Mouse (Mus musculus): ENCODE measurements around the gene Helb.
A peak's percentile ranks its signal among the peaks of the same experiment; 100 is the strongest.

Gene Helb

DNA sequence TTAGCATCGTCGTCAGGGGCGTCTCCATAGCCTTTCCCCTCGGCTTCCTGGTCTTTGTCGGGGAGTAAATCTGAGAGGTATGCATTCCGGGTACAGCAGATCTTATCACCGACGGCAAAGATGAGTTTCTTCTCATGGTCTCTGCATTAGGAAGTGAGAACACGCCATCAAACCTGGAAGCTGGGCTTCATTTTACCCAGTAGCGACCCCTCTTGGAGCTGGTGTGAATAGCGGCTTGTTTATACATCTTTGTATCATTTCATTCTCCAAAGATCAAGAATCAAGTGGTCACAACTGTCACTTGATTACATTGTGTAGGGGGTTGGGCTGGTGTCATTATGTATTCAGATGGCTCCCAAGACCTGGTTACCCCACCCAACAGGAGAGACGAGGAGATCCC, 20.2 kb downstream of the Helb start:
- DNase-seq (ENCODE audit: low read depth): no peak

DNA sequence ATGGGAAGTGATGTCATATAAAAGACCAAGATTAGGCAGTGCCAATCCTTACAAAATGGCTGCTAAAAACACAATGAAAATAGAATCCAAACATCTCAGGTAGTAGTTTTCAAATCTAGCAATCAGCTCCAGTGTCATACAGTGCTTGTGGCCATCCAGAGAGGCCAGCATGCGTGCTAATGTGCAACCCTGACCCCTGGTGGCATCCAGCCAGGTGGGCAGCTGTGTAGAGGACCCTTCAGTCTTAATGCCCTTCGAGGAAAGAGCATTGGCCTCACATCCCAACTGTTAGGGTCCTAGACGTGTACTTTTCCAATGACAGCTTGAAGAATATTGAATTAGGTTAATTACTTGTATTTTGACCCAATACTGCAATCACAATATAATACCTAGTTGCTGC, 34.9 kb downstream of the Helb start:
- no peak for DNase-seq (ENCODE audit: low read depth)

- no peak for DNase-seq (ENCODE audit: low read depth)
These were observed 46.5 kb downstream of the Helb start for GRCm38 (mm10) chr10:120066319-120066718.

- peak; percentile 39 for DNase-seq (ENCODE audit: low read depth)
These were observed 48.4 kb downstream of the Helb start for GRCm38 (mm10) chr10:120064424-120064823.

- DNase-seq (ENCODE audit: low read depth): no peak
These were observed 51.3 kb downstream of the Helb start for GRCm38 (mm10) chr10:120061238-120062130.

DNA sequence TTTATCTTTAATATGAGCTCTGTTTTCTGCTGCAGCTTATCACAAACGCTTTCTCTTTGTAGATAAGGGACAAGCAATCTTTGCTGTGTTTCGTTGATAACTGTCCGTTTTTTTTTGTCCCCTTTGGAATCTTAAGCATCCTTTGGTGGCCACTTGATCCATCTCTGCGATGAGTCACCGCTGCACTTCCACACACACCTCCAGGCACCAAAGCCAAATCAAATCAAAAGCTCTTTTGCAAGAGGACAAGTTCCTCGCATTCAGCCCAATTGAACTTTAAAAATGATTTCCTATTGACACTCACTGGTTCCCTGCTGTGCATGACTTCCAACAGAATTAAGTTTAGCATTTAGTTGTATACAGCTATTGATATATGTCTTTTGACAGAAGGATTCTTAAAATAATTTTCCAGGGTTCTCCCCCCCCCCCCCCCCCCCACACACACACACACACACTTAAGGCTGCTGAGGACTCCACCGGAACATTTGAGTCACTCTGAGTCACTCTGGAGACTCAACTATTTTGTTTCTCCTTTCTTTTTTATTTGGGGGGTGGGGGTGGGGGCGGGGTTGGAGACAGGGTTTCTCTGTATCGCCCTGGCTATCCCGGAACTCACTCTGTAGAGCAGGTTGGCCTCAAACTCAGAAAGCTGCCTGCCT, 52.1 kb downstream of the Helb start:
- no peak for DNase-seq (ENCODE audit: low read depth)

GRCm38 (mm10) chr10:120044714-120045234, 68.0 kb downstream of the Helb start:
- no peak for DNase-seq (ENCODE audit: low read depth)

GRCm38 (mm10) chr10:120044237-120044636, 68.5 kb downstream of the Helb start:
- DNase-seq (ENCODE audit: low read depth): no peak

DNA sequence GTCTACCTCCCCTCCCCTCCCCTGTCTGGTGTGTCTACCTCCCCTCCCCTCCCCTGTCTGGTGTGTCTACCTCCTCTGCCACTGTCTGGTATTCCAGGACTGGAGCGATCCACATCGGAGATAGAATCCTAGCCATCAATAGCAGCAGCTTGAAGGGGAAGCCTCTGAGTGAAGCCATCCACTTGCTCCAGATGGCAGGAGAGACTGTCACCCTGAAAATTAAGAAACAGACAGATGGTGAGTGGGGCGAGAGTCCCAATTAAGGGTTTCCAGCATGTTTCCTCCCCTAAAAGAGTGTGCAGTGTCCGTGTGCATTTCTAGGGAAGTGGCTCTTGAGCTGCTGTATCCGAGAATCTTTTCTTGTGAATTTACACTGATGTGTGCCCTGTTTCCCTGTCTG, 74.6 kb downstream of the Helb start:
- DNase-seq (ENCODE audit: low read depth): no peak

GRCm38 (mm10) chr10:120035824-120036223, 77.0 kb downstream of the Helb start:
- DNase-seq (ENCODE audit: low read depth): no peak

DNA sequence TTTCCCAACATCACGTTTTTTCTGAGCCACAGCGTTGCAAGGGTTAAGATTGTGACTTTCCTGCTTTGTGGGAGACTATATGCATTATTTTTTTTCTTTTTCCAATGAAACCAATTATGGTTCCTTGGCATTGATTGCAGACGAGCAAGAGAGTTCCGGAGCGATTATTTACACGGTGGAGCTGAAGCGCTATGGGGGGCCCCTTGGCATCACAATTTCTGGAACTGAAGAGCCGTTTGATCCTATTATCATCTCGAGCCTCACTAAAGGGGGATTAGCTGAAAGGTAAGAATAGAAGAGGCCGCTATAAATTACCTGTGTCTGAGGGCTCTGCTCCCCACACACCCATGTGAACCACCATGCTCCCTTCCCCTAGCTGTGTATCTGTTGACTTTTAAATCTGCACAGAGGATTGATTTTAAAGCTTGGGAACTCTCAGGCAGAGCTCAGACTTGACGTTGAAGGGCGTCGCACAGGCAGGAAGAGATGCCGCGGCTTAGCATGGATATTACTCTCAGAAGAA, 77.5 kb downstream of the Helb start:
- DNase-seq (ENCODE audit: low read depth): no peak

DNA sequence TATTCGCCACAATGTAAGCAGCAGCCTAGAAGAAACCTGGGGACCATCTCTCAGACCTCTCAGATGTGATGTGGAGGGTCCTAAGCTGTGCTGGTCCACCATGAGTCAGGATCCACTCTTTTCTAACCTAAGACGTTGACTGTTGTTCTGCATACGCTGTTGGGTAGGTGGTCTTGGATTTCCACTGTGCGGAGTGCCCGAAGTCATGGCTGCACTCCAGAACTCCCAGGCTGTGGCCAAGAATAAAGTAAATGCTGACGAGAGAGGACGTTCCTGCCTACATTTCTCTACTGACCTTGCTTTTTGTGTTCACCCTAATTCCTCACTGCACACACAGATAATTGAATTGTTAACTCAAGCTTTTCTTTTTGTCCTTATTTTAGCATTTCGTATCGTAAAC, 78.9 kb downstream of the Helb start:
- no peak for DNase-seq (ENCODE audit: low read depth)
